Mouse (Mus musculus): Measurements from ENCODE around the gene Angel2.

The Angel2 gene

DNA sequence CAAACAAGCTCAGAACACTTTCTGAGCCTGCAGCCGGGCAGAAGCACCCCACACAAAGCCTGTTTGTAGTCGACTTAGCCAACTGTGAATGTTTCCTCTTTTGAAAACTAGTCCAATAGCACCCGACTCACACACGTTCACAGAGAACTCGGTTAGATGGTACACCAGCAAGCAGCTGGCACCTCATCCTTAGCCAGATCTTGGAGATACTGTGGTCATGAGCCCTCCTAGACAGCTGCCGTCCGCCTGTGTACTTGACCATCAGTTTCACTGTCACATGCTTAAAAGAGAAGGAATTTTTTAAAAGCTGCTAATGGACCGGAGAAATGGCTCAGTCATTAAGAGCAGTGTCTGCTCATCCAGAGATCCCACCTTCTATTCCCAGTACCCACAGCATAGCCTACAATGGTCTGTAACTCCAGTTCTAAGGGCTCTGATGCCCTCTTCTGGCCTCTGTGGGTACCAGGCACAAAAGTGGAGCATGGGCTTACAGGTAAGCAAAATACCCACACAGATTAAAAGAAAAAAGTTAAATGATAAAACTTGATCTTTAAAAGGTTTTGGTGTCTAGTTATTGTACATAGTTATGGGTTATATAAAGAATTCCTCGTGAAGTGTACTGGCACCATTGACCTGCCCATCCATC lies 64.6 kb downstream of the Angel2 start:
- DNase-seq, result no peak

DNA sequence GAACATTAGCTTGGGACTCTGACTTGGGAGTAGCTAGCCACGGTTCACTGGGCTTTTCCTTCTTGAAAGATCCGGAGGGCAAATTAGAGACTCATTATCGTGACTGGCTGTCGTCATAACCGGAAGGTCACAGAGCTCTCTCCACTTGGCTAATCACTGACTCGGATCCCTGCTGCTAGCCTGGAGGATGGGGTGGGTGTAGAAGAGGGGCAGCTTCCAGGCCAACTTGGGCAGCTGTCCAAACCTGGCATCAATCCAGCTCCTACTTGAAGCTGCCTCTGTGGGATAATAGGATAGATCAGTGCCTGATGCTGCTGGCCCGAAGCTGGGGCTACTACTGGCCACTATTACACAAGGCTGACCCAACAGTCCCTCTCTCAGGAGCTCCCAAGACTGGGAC lies 70.6 kb downstream of the Angel2 start:
- no peak for DNase-seq

DNA sequence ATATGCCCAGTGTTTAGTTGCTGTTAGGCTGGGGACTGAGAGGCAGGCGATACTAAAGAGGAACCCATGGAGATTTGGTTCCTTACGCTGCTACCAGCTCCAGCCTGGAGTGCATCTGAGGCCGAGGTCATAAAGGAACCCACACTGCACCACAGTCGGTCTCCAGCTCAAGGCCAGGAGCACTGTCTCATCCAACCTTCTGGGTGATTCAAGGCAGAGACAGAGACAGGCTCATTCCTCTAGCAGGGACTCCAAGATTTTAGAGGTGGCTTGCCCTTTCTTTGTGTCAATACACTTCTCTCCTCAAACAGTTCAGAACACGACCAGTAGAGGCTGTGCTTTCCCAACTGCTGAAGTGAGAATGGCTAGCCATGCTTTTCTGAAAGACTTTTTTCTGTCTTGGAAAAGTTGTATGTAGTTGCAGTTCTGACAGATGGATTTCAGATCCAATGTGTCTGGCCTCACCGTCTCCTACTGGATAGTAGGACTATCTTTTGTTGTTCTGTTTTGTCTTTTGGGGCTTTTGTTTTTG lies 71.5 kb downstream of the Angel2 start:
- DNase-seq, result no peak

All from liver (tissue).